Comparison of ENCODE assay signal across 21 mouse cellular contexts in genomic region chr9:83103785-83104184, GRCm38 (mm10). TPM values are rescaled to one million over a fixed set of nuclear protein-coding genes. Genes with fewer than 3 reads are reported as not detected.
DNase-seq lines count a peak whose midpoint lies in the region; ATAC-seq and TF ChIP-seq lines count a peak whose summit lies in the region.
"Had no signal": no experiment of that assay in that cellular context is flagged by ENCODE, and none has a peak within 500 bp of the region (broad histone marks: within the 10 kb centered on the region; RNA-seq: fewer than 3 reads in every experiment).

No protein-coding gene starts in this region.

- ATAC-seq in G1E (ENCODE audit: extremely low read depth, insufficient number of reproducible peaks, low FRiP score, poor library complexity, severe bottlenecking): peak; percentile 77
- ATAC-seq in megakaryocyte progenitor cell, adult 5-6 weeks (replicated peaks; ENCODE audit: poor library complexity): peak; percentile 68
- ATAC-seq in activated CD4-positive, CD25-positive, alpha-beta regulatory T cell, adult 4 months: no peak
- ATAC-seq: forebrain, embryonic 13.5 days; hindbrain, embryonic 16.5 days had no signal

- H3K36me3 ChIP-seq in G1E (replicated peaks): no peaks in the 10 kb centered on the region
- H3K36me3 ChIP-seq: embryonic facial prominence, embryonic 15.5 days; heart, embryonic 10.5 days; lung, embryonic 15.5 days; stomach, embryonic 15.5 days had no signal

- no peak for TF ChIP-seq CTCF in G1E (IDR thresholded peaks at IDR 0.05; ENCODE audit: low read depth, low read length)

- no peaks in the 10 kb centered on the region for H3K9me3 ChIP-seq in G1E (replicated peaks)
- H3K9me3 ChIP-seq: embryonic facial prominence, embryonic 15.5 days; forebrain, embryonic 13.5 days; heart, embryonic 10.5 days; lung, embryonic 15.5 days; midbrain, embryonic 10.5 days; stomach, embryonic 15.5 days had no signal

- no peaks in the 10 kb centered on the region; the same call in 1 of the 2 replicates for H3K27me3 ChIP-seq in G1E (ENCODE audit: insufficient read depth, low read length)
- H3K27me3 ChIP-seq: embryonic facial prominence, embryonic 15.5 days; forebrain, embryonic 13.5 days; lung, embryonic 15.5 days; stomach, embryonic 15.5 days had no signal

- DNase-seq in lung, postnatal 36 days: peak; percentile 24
- no peak for DNase-seq in lung, postnatal 14 days
- DNase-seq in G1E (ENCODE audit: low spot score) (no peak), R1 (ENCODE audit: low read depth, low spot score) (peak; percentile 18)
- DNase-seq in gastrocnemius, adult 18-20 months (ENCODE audit: low spot score): no peak
- DNase-seq: cerebellum, adult 11 months; gastrocnemius, postnatal 14 days; kidney, adult 11 months; kidney, postnatal 36 days; liver; spleen, adult 18-20 months; thymus, postnatal 36 days had no signal

- H3K4me3 ChIP-seq in G1E (ENCODE audit: low read depth, low read length): no peak overlapping the region
- H3K4me3 ChIP-seq: embryonic facial prominence, embryonic 15.5 days; forebrain, embryonic 13.5 days; heart, embryonic 10.5 days; lung, embryonic 15.5 days; midbrain, embryonic 10.5 days; stomach, embryonic 15.5 days had no signal

- H3K4me1 ChIP-seq in G1E (ENCODE audit: insufficient read depth, low read depth, low read length): peaks cover 5% of the 10 kb centered on the region; the same call in 1 of the 2 replicates
- H3K4me1 ChIP-seq: heart, embryonic 10.5 days; lung, embryonic 15.5 days; midbrain, embryonic 10.5 days; stomach, embryonic 15.5 days had no signal

RNA-seq across cellular contexts. Expression of gene Hmgn3, which starts 42.7 kb away (rescaled TPM):
- total RNA-seq in G1E (2014; fragmentation: Nextera tagmentation) (not detected in 2 replicates), G1E (2017) (0.16 and 0.17 TPM in 2 replicates)
- polyA plus RNA-seq in G1E (2012): not detected in 2 replicates
- 16.6 and 19.7 TPM in 2 replicates for total RNA-seq in megakaryocyte progenitor cell, adult 5-6 weeks (2015)
- 18.3 and 18.7 TPM in 2 replicates for total RNA-seq in megakaryocyte progenitor cell, adult 5-6 weeks (2017)
- 10 to 100 TPM; 37.2 to 49.1 TPM for polyA plus RNA-seq in activated CD4-positive, CD25-positive, alpha-beta regulatory T cell, adult 4 months (2017; shearing (Covaris generic))
- total RNA-seq in gastrocnemius, adult 18-20 months (2021): 1 to 10 TPM; 2.8 to 4.4 TPM

Comparison
In these comparisons a context has a peak if more than half of its experiments do, and no peak if none do; other contexts are left out.
1. DNase-seq: peak in lung, postnatal 36 days (single experiment) and R1 (single experiment); none in lung, postnatal 14 days (single experiment), G1E (single experiment) and gastrocnemius, adult 18-20 months (single experiment).